Mouse (Mus musculus): ENCODE measurements around the gene Cdh1. TPM values are rescaled to one million over a fixed set of nuclear protein-coding genes. Genes with fewer than 3 reads are reported as not detected.
"Not testable (repeated sequence)": the region's sequence is repeated elsewhere in the genome, so short reads cannot be mapped to it uniquely, and the experiment has no call there.

The Cdh1 gene
- total RNA-seq, 2 experiments from 2014 or later: 0.27 to 0.76 TPM

DNA sequence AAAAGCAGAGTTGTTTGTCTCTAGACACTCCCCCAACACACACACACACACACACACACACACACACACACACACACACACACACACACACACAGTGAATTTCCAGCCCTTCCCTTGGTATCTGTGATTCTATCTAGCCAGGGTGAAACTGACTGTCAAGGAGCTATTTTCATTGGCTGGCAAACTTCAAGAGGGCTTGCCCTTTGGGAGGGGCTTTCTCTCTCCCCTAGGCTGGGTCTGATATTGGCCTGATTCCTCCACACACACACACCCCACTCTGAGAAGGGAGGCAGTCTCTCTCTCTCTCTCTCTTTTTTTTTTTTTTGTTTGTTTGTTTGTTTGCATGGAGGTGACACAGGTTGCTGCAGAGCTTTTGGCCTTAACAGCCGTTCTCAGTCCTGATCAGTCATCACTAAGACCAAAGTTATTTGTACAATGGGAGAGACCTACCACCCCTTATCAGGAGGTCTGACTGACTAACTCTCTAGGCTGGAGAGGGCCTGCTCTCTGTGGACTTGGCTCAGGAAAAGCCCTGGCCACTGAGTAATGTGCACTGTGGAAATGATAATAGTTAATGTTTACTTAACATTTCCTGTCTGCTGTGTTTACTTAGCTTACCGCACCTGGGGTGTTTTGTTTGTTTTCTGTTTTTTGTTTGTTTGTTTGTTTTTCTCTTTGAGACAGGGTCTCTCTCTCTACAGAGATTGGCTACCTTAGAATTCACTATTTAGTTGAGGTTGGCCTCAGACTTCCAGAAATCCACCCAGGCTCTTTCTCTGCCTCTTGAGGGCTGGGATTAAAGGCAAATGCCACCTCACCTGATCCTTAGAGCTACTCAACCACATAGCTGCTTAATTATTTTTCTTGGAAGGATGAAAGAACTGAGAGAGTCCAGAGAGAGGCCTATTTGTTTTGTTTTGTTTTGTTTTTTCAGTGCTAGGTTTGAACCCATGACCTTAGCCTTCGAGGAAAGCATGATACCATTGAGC, 14.4 kb upstream of the Cdh1 start:
- DNase-seq (ENCODE audit: low spot score in 2 of 2): no peak

DNA sequence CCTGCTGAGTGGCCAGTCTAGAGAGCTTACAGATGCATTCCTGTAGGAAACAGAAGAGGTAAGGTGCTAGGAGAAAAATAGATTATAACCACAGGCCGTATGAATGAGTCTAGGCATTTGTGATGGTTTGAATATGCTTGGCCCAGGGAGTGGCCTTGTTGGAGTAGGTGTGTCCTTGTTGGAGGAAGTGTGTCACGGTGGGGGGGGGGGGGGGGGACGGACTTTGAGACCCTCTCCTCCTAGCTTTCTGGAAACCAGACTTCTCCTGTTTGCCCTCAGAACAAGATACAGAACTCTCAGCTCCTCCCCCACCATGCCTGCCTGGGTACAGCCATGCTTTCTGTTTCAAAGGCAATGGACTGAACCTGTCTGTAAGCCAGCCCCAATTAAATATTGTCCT, 10.7 kb upstream of the Cdh1 start:
- no peak for DNase-seq (ENCODE audit: low spot score in 2 of 2)

DNA sequence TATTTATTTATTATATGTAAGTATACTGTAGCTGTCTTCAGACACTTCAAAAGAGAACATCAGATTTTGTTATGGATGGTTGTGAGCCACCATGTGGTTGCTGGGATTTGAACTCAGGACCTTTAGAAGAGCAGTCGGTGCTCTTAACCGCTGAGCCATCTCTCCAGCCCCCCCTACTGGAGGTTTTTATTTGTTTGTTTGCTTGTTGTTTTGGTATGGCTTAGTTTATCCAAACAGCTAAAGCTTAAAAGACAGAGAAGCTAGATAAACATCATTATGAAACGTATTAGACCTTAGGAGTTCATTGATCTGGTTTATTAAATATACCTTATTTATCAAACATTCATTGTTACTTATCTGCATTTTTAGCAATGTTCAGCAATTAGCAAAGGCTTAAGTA, 7.5 kb upstream of the Cdh1 start:
- DNase-seq (ENCODE audit: low spot score in 2 of 2): not testable (repeated sequence)

DNA sequence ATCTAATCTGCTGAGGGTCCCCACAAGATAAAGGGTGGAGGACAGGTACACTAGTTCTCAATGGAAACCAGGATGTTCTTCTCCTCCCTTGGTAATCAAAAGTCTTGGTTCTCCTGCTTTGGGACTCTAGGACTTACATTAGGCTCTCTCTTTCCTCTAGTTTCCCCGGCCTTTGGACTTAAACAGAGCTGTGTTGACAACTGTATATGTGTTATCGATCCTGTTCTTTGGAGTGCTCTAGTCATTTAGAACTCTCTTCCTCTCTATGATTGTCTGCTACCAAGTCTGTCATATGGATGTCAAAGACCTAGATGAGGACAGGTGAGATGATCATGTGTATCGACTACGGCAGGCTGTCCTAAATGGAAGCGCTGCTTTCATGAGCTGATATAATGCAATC, 6.1 kb upstream of the Cdh1 start:
- DNase-seq (ENCODE audit: low spot score in 2 of 2): no peak

DNA sequence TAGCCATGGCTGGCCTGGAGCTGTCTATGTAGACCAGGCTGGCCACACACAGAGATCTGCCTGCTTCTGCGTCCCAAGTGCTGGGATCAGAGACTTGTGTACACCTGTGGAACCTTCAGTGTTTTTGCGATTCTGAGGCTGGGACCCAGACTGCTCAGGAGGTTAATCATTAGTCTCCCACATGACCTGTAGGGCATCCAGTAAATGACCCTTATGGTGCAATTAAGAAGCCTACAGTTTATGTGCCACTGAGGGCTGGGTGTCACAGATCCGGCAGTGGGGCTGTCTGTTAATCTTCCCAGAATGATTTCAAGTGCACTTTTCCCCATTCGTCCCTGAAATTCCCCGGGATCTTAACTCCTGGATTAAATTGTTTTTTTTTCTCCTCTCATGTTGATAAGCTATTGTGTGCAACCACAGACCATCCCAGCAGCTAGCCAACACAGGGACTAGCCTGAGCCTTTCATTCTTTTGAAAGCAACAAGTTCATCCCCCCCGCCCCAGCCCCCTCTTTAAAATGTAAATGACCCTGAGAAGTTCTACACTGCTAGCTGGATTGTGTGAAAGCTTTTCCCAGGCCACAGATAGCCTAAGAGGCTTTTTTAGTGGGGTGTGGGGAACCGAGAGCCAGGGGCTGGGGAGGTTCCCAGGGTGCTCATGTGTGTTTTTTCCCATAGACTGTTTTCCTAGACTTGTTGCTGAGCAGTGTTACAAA, 3.7 kb upstream of the Cdh1 start:
- DNase-seq (ENCODE audit: low spot score in 2 of 2): no peak

DNA sequence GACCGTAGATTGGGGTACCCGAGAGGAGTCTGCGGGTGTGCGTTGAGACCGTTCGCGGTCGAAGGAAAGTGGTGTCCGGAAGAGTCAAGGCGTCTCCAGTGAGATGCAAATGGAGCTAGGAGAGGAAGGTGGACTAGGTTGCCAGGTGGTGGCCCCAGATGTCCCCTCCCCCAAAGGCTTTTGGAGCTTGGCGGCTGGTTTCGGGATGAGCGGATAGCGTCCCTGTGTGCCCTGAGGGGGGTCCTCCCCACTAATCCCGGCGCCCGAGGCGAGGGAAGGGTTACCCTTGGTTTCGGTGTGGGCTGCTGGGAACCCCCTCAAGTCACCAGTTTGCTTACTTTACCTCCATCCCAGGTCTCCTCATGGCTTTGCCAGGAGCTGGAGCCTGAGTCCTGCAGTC, 782 bp downstream of the Cdh1 start:
- DNase-seq (ENCODE audit: low spot score in 2 of 2): no peak

DNA sequence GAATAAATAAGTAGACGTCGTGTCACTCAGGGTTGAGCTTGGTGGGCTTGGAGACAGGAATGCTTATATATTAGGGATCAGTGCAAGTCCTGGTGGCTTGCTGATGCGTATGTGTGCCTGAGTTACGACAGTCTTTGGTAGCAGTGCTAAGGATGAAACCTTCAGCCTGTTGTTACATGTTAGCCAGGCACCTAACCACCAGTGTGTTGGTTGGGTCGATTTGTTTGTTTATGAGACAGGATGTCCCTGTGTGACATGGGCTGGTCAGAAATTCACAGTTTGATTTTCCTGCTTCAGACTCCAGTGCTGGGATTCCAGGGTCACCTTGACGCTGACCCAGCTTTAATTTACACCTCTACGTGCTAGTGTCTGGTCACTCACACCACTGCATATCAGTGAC, 2.5 kb downstream of the Cdh1 start:
- no peak for DNase-seq (ENCODE audit: low spot score in 2 of 2)

DNA sequence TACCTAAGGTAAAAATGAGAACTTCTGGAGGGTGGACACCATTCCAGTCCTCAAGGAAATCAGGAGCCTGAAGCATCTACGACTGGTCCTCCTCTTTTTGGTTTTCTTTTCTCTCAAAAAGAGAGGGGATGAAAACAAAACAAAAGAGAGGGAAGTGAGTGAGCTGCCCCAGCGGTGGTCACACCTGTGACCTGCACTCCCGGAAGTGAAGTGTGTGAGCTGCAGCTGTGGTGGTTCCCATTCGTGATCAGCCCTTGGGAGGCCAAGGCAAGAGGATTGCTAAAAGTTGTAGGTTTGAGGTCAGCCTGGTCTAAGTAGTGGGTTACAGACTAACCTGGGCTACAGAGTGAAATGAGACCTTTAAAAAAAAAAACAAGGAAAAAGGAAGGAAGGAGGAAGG, 3.0 kb downstream of the Cdh1 start:
- DNase-seq (ENCODE audit: low spot score in 2 of 2): no peak

DNA sequence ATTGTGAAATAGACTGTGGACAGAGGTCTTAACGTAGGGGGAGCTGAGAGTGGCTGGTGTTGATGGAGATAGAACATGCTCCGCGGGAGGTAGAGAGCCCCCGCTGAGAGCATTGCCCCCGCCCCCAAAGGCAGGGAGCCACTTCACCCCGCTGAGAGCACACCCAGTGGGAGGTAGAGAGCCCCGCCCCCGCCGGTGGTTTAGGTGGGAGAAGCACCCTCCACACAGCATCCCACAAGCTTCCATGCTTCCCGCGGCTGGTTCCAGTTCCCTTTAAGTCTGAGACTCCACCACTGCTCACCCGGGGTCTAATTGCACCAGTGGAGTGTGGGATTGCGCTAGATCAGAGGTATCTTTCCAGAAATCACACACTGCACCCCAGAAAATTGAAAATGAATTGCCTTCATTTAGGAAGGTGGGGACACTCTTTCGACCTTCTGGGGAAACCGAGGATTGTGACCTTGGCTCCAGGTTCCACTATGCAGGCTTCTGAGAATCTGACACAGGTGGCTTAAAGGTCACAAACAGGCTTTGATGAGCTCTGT, 3.5 kb downstream of the Cdh1 start:
- DNase-seq (ENCODE audit: low spot score in 2 of 2): no peak

DNA sequence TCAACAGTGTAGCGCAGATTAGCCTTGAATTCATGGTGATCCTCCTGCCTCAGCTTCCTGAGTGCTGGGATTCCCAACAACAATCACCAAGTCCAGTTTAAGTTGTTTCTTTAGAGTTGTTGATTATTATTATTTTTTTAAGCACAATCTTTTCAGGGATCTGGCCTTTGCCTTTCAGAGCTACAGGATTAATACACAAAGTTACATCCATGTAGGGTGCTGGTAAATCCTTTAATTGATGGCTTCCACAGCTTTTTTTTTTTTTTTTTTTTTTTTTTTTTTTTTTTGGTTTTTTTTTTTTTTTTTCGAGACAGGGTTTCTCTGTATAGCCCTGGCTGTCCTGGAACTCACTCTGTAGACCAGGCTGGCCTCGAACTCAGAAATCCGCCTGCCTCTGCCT, 4.6 kb downstream of the Cdh1 start:
- not testable (repeated sequence) for DNase-seq (ENCODE audit: low spot score in 2 of 2)

DNA sequence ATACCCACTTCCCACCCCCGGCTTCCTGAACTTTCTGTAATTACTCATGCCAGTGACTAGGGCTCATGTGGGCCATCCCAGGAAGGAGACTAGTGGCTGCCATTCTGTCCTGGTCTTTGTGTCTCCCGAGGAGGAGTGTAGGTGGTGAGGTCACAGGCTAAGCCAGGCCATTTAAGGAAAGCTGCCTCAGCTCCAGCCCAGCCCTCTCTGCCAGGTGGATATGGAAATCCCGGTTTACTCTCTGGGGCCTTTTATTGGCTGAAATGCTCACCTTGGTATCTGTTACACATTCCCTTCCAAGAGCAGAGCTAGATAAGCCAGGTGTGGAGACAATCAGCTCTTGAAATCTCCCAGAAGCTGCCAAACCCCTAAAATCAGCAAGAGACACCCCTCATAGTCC, 5.3 kb downstream of the Cdh1 start:
- no peak for DNase-seq (ENCODE audit: low spot score in 2 of 2)

DNA sequence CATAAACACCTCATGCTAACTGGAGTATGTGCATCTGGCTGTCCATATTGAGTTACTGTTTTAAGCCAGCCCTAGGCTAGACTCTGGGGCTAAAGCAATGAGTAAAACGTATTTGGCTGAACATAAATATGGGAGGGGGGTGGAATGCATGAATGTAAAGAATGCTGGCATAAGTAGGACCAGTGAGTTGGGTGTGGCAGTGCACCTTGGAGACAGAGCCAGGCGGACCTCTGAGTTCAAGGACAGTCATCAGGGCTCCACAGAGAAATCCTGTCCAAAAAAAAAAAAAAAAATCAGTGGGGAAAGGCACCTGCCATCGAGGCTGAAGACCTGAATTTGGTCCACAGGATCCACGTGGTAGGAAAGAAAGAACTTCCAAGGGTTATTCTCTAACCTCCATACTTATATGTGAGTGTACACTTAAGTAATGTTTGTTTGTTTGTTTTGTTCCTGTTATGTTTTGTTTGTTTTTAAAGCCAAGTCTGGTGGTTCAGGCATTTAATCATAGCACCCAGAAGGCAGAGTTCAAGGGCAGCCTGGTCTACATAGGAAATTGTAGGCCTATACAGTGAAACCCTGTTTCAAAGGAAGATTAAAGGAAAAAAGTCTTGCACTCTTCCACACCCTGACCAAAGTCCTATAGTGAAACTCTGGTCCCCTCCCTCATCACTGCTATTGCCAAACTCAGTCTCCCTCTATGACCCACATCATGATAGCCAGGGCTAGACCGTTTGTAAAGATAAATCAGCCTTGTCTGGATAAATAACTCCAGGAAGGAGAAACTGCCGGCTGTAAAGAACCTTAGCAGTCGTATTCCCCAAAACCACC, 6.1 kb downstream of the Cdh1 start:
- DNase-seq (ENCODE audit: low spot score in 2 of 2): no peak

DNA sequence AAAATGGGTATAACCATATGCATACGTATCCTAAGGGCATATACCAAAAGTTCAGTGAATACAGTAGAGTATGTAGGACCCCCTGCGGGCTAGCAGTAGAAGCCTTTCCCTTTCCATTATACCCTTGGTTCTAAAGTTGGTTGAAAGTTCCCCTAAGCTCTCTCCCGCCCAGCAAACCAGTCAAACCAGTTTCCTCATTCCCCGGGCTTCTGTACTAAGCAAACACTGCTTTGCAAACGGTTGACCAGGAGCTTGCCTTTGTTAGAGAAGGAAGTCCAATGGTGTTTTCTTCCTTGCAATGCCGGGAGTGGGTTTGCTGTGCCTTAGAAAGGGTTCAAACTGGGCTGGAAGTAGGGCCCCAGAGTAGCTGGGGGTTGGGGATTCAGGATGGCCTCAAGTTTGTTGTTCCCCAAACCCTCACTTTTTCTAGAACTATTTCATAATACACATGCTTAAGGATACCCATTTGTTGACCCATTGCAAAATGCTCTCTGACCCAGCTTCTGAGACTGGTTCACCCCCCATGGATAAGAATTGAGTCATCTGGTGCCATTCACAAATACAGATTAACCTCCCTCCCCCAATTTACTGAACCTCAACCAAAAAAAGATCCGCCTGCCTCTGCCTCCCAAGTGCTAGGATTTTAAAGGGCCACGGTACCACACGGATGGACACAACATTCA, 7.9 kb downstream of the Cdh1 start:
- no peak for DNase-seq (ENCODE audit: low spot score in 2 of 2)

DNA sequence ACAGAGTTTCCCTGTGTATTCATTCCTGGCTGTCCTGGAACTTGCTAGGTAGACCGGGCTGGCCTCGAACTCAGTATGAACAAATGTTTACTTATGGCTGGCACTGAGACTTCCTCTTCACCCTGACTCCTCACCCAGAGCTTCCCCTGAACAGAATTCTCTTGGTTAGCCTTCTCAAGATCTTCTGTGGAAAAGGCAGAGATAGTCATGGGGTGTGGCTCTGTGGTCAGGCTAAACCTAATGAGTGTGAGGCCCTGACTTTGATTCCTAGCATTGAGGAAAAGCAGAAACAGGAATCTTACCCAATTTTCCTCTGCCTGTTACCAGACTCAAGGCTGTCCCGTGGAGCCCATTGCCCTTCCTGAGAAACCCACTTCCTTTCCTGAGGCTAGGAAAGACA, 8.9 kb downstream of the Cdh1 start:
- no peak for DNase-seq (ENCODE audit: low spot score in 2 of 2)

DNA sequence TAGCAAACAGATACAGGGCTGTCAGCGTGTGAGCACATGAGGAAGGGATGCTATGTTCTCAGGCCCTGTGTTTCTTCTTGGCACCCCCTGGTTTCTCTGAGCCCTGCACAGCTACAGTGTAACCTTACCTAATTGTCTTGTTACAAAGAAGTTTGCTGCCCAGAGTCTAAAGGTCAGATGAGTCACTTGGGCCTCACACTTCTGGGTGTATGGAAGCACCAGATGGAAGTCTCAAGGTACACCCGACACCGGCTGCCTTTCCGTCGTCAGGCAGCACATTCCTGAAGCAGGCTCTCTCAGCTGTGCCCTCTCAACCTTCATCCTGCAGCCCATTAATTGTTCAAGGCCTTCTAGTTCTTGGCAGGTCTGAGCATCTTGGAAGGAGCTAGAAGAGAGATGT, 11.6 kb downstream of the Cdh1 start:
- no peak for DNase-seq (ENCODE audit: low spot score in 2 of 2)

DNA sequence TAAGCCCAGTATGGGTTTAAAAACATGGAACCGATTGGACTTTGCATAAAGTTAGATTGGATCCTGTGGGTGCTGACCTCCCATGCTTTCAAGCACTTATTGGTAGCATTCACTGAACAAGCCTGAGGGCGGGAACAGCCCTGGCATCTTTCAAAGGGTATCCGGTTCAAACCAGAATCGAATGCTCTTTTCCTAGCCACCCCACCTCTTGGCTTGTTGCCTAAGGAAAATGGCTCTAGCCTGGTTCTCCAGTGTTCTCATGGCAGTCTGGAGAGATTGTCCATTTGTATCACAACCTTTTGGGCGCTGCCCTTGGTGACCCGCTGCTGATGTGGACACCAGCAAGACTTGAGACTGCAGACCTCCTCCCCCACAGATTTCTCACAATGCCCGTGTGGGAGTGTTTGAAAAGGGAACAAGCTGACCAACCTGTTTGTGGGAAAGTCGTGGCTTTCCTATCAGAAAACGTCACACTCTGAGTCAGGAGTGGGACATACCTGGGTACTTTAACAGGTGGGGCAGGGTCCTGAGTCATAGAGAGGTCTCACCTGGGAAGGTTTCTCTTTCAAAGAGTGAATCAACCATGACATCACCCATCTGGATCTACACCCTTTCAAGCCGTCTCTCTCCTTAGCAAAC, 12.6 kb downstream of the Cdh1 start:
- DNase-seq (ENCODE audit: low spot score in 2 of 2): no peak

DNA sequence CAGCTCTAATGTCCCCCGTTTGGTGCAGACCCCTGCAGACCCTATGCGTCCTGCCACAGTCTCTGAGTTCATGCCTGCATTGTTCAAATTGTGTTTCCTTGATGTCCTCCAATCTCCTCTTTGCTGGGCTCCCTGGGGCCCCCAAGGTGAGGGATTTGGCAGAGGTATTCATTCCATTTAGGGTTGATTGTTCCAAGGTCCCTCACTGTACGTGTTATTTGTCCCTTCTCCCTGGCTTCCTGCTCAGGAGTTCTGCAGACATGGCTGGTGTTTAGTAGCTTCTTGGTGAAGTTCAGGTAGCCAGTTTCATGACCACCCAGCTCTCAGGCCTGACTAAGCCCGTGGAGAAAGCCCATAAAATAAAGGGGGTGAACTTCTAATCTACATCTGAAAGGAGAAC, 13.5 kb downstream of the Cdh1 start:
- no peak for DNase-seq (ENCODE audit: low spot score in 2 of 2)

DNA sequence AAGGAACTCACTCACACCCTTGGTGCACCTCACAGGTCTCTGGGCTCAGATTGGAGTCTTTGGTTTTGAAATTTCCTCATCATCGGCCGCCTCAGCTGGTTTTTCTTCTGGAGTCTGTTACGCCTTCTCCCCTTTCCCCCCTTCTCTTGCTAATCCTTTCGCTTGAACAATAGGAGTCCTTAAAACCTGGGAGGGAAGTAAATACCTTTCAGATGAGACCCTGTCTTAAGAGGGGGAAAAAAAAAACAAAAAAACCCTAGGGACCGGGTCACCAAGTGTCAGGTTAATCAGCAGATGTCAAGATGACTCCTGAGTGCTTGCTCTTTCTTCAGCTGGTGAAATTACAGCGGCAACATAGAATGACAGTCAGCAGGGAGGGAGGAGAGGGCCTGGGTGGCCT, 14.0 kb downstream of the Cdh1 start:
- DNase-seq (ENCODE audit: low spot score in 2 of 2): no peak

DNA sequence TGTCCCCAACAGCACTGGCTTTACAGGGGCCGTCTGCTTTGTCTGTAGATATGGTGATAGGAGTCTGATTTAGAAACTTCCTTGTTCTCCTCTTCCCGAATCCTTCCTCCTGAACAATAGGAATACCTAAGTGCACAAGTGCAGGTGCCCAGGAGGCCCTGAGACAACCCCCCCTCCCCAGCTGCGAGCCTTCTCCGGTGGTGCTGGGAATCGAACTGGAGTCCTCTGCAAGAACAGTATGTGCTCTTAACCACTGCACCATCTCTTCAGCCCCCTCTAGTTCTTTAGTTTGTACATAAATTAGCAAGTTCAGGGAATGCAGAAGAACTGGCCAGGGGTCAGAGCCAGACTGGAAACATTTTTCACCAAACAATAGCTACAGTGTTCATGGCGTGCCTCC, 14.7 kb downstream of the Cdh1 start:
- DNase-seq (ENCODE audit: low spot score in 2 of 2): no peak

DNA sequence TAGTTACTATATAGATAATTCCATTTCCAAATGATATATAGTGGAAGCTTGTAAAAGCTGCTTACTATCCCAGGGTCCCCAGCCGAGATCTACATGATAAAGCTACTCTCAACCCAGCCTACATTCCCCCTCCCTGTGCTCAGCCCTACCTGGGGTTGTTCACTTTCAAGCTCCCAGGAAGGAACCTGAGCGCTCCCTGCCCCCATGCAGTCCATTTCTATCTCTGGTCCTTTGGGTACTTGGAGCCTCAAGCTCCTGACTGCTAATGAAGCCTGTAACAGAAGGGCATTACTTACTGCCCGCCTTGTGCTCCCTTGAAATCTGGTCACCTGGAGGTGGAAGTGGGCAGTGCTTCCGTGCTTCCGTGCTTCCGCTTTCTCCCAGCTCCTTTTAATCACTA, 15.2 kb downstream of the Cdh1 start:
- DNase-seq (ENCODE audit: low spot score in 2 of 2): no peak
